Mouse (Mus musculus) small intestine, adult 2 months (tissue): ENCODE results near the gene Asb15.

Experiments
- CTCF ChIP-seq: fragments of 200-500 bp; IDR thresholded peaks from 2 replicates; pipeline ENCODE4 v1.5.1; 2012; ENCODE audit warnings: low read depth, mild to moderate bottlenecking, control low read depth, inconsistent platforms, low read length, moderate library complexity, mixed read lengths; ENCODE audit not compliant: insufficient replicate concordance, insufficient read length; ENCODE audit errors: extremely low read depth
- POLR2A ChIP-seq: fragments of 200-500 bp; IDR thresholded peaks from 2 replicates; pipeline ENCODE4 v1.6.1; 2012; ENCODE audit warnings: low read depth, mild to moderate bottlenecking, control low read depth, inconsistent platforms, low read length, moderate library complexity

DNA sequence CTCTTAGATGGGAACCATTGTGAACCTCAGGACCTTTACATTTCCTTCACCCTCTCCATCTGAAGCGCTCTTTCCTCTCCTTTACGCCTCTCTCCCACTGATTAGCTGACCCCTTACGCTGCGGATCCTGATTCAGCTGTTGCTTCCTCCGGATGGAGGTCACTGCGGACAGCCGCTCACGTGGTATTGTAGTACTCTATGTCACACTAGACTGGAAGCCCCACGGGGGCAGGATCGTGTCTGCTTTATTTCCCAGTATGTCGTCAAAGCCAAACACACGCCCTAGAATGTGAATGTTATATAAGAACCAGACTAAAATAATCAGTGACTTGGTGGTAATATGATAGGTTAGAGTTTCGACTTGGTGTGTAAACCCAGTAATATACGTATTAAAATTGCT, 44.5 kb downstream of the Asb15 start:
- TF ChIP-seq CTCF (no peak), POLR2A (no peak)
